Mouse (Mus musculus) small intestine, adult 2 months (tissue): ENCODE results near the gene Ltb. TPM values are rescaled to one million over a fixed set of nuclear protein-coding genes. Genes with fewer than 3 reads are reported as not detected.

Experiments used
- H3K27ac ChIP-seq: fragments of 200-500 bp; 2 replicates; pipeline ENCODE4 v1.5.1; 2012; ENCODE audit warnings: low read depth, low read length, control low read depth, inconsistent platforms; ENCODE audit not compliant: insufficient read depth
- H3K27me3 ChIP-seq: fragments of 200-500 bp; 2 replicates; pipeline ENCODE4 v1.6.1; 2012; ENCODE audit warnings: mild to moderate bottlenecking, moderate library complexity, low read length, inconsistent platforms; ENCODE audit not compliant: control insufficient read depth, insufficient read depth
- H3K36me3 ChIP-seq: fragments of 200-500 bp; 2 replicates; pipeline ENCODE4 v1.6.1; 2012; ENCODE audit warnings: mild to moderate bottlenecking, low read length, control low read depth, inconsistent platforms; ENCODE audit not compliant: control insufficient read depth, insufficient read depth
- H3K4me1 ChIP-seq: fragments of 200-500 bp; 2 replicates; pipeline ENCODE4 v1.6.1; 2012; ENCODE audit warnings: low read length, inconsistent platforms, mixed read lengths; ENCODE audit not compliant: control insufficient read depth, insufficient read depth, insufficient read length
- H3K4me3 ChIP-seq: fragments of 200-500 bp; 2 replicates; pipeline ENCODE4 v1.5.1; 2012; ENCODE audit warnings: low read depth, mild to moderate bottlenecking, control low read depth, inconsistent platforms, low read length, moderate library complexity
- CTCF ChIP-seq: fragments of 200-500 bp; IDR thresholded peaks from 2 replicates; pipeline ENCODE4 v1.5.1; 2012; ENCODE audit warnings: low read depth, mild to moderate bottlenecking, control low read depth, inconsistent platforms, low read length, moderate library complexity, mixed read lengths; ENCODE audit not compliant: insufficient replicate concordance, insufficient read length; ENCODE audit errors: extremely low read depth
- POLR2A ChIP-seq: fragments of 200-500 bp; IDR thresholded peaks from 2 replicates; pipeline ENCODE4 v1.6.1; 2012; ENCODE audit warnings: low read depth, mild to moderate bottlenecking, control low read depth, inconsistent platforms, low read length, moderate library complexity
- WGBS: fragments of 180-500 bp; shearing (Covaris S2); methylation state at CpG from one replicate; pipeline ENCODE4 v1.1.7; 2018; 5-methylcytosine and 5-hydroxymethylcytosine counted together
- polyA plus RNA-seq: library from polyadenylated mRNA; depleted of rRNA; stranded (reverse); fragments of >200 nt; gene quantifications from 2 replicates; pipeline ENCODE4 v1.2.3, GENCODE M21; 2012

Ltb gene
- polyA plus RNA-seq, 1 experiment = 32.9 TPM

GRCm38 (mm10) chr17:35194844-35195630 lies 798 bp downstream of the Ltb start:
- peaks cover 12% of the 10 kb centered on the region for H3K4me1 ChIP-seq
- H3K4me3 ChIP-seq = peak overlapping the region; percentile 77
- 39% methylated on average over 19 of the region's 19 CpGs for WGBS
- no peaks in the 10 kb centered on the region for H3K27me3 ChIP-seq
- TF ChIP-seq CTCF (no peak), POLR2A (no peak)
- peak overlapping the region; percentile 46 for H3K27ac ChIP-seq
- H3K36me3 ChIP-seq = no peaks in the 10 kb centered on the region

- TF ChIP-seq POLR2A = no peak
- peak; percentile 83 for TF ChIP-seq CTCF
- H3K36me3 ChIP-seq = no peaks in the 10 kb centered on the region
- peak overlapping the region; percentile 77 for H3K4me3 ChIP-seq
- H3K27ac ChIP-seq = peak overlapping the region; percentile 25
- WGBS = 1% methylated on average over 66 of the region's 66 CpGs
- no peaks in the 10 kb centered on the region for H3K27me3 ChIP-seq
- H3K4me1 ChIP-seq = peaks cover 16% of the 10 kb centered on the region
Measured at GRCm38 (mm10) chr17:35195631-35196320, 1.5 kb downstream of the Ltb start.

GRCm38 (mm10) chr17:35196321-35196641 lies 2.0 kb downstream of the Ltb start:
- Histone ChIP-seq H3K27ac (peak overlapping the region; percentile 25), H3K4me3 (peak overlapping the region; percentile 77), H3K36me3 (no peaks in the 10 kb centered on the region), H3K27me3 (no peaks in the 10 kb centered on the region), H3K4me1 (peaks cover 16% of the 10 kb centered on the region)
- 4% methylated on average over 9 of the region's 9 CpGs for WGBS
- no peak for TF ChIP-seq CTCF
- TF ChIP-seq POLR2A = no peak

GRCm38 (mm10) chr17:35197126-35197525 lies 2.9 kb downstream of the Ltb start:
- 46% methylated on average over 6 of the region's 6 CpGs for WGBS
- Histone ChIP-seq H3K4me1 (peaks cover 23% of the 10 kb centered on the region), H3K27me3 (no peaks in the 10 kb centered on the region), H3K4me3 (no peak overlapping the region), H3K36me3 (no peaks in the 10 kb centered on the region), H3K27ac (no peak overlapping the region)
- TF ChIP-seq POLR2A (no peak), CTCF (no peak)

GRCm38 (mm10) chr17:35198029-35198428 lies 3.8 kb downstream of the Ltb start:
- Histone ChIP-seq H3K4me3 (no peak overlapping the region), H3K27ac (no peak overlapping the region), H3K4me1 (peaks cover 25% of the 10 kb centered on the region), H3K27me3 (no peaks in the 10 kb centered on the region), H3K36me3 (no peaks in the 10 kb centered on the region)
- no peak for TF ChIP-seq POLR2A
- no peak for TF ChIP-seq CTCF
- 74% methylated on average over 7 of the region's 7 CpGs for WGBS

- Histone ChIP-seq H3K27me3 (no peaks in the 10 kb centered on the region), H3K4me1 (peaks cover 25% of the 10 kb centered on the region), H3K4me3 (no peak overlapping the region), H3K27ac (no peak overlapping the region), H3K36me3 (no peaks in the 10 kb centered on the region)
- no peak for TF ChIP-seq POLR2A
- no peak for TF ChIP-seq CTCF
- WGBS = 31% methylated on average over 8 of the region's 8 CpGs
Measured at GRCm38 (mm10) chr17:35198946-35199345, 4.7 kb downstream of the Ltb start.

- WGBS = 68% methylated on average over 11 of the region's 11 CpGs
- peaks cover 28% of the 10 kb centered on the region for H3K4me1 ChIP-seq
- peak overlapping the region; percentile 42 for H3K27ac ChIP-seq
- H3K4me3 ChIP-seq = peak overlapping the region; percentile 56
- TF ChIP-seq POLR2A (no peak), CTCF (no peak)
- H3K27me3 ChIP-seq = no peaks in the 10 kb centered on the region
- H3K36me3 ChIP-seq = no peaks in the 10 kb centered on the region
Measured at GRCm38 (mm10) chr17:35200398-35200797, 6.2 kb downstream of the Ltb start.
